Mouse (Mus musculus) brain, embryonic 14.5 days (tissue): ENCODE measurements around the gene Glg1.

Experiments
- CTCF ChIP-seq: fragments of 200-500 bp; IDR thresholded peaks from 2 replicates; pipeline ENCODE4 v1.5.1; 2012; ENCODE audit warnings: inconsistent platforms, mild to moderate bottlenecking, moderate library complexity, borderline replicate concordance; ENCODE audit not compliant: insufficient read depth, insufficient read length; ENCODE audit errors: extremely low read depth
- POLR2A ChIP-seq: fragments of 200-500 bp; IDR thresholded peaks from 2 replicates; pipeline ENCODE4 v1.6.1; 2012; ENCODE audit warnings: mild to moderate bottlenecking, inconsistent platforms, borderline replicate concordance; ENCODE audit not compliant: poor library complexity, insufficient read depth, insufficient read length, severe bottlenecking; ENCODE audit errors: extremely low read depth

DNA sequence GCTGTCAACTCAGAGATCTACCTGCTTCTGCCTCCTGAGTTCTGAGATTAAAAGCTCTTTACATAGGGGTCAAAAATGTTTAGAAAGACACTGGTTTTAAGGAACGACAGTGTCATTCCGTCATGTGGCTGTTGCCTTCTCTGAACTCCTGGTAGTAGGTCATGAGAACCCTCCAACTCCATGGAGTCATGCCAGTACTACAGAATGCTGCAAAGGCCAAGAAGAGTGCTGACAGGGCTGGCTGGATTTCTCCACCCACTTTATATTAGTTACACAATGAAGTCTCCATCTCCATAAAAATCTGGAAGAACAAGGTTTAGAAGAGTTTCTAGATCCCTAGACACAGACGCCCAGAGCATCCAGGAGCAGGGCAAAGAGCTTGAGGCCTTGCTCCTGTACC, 61.0 kb downstream of the Glg1 start:
- no peak for TF ChIP-seq POLR2A
- TF ChIP-seq CTCF = no peak
